Mouse (Mus musculus) fibroblast of lung, adult 2 months (primary cell): ENCODE results near the gene Ttc25.
"Not testable (repeated sequence)": the region's sequence is repeated elsewhere in the genome, so short reads cannot be mapped to it uniquely, and the experiment has no call there.

Experiments
- DNase-seq: peaks from one replicate; pipeline ENCODE4 v3.0.0-alpha.2; 2011; ENCODE audit warnings: low read depth

The Ttc25 gene

GRCm38 (mm10) chr11:100570430-100571201 is 25.2 kb downstream of the Ttc25 start:
- peak; percentile 36 for DNase-seq

- no peak for DNase-seq
These were observed 25.8 kb downstream of the Ttc25 start for GRCm38 (mm10) chr11:100571202-100571567.

GRCm38 (mm10) chr11:100574188-100574587 is 28.8 kb downstream of the Ttc25 start:
- no peak for DNase-seq

- DNase-seq = no peak
These were observed 29.5 kb downstream of the Ttc25 start, which contains the start of gene Cnp for GRCm38 (mm10) chr11:100574708-100575483. Gene Cnp, plus strand, starts transcription at chr11:100574904.

- DNase-seq = no peak
These were observed 30.1 kb downstream of the Ttc25 start for GRCm38 (mm10) chr11:100575484-100575855.

GRCm38 (mm10) chr11:100576256-100576655 is 30.8 kb downstream of the Ttc25 start:
- no peak for DNase-seq

GRCm38 (mm10) chr11:100577852-100578599 is 32.6 kb downstream of the Ttc25 start:
- no peak for DNase-seq

GRCm38 (mm10) chr11:100579116-100579799 is 33.9 kb downstream of the Ttc25 start:
- no peak for DNase-seq

- DNase-seq = no peak
These were observed 34.9 kb downstream of the Ttc25 start for GRCm38 (mm10) chr11:100580275-100580674.

- DNase-seq = no peak
These were observed 36.3 kb downstream of the Ttc25 start for GRCm38 (mm10) chr11:100581756-100582155.

GRCm38 (mm10) chr11:100582413-100582812 is 37.0 kb downstream of the Ttc25 start:
- not testable (repeated sequence) for DNase-seq

- DNase-seq = no peak
These were observed 37.4 kb downstream of the Ttc25 start for GRCm38 (mm10) chr11:100582836-100583235.

GRCm38 (mm10) chr11:100584561-100584961 is 39.2 kb downstream of the Ttc25 start:
- no peak for DNase-seq

- no peak for DNase-seq
These were observed 39.7 kb downstream of the Ttc25 start for GRCm38 (mm10) chr11:100585148-100585547.

GRCm38 (mm10) chr11:100588462-100588861 is 43.1 kb downstream of the Ttc25 start:
- DNase-seq = no peak

- DNase-seq = no peak
These were observed 47.1 kb downstream of the Ttc25 start for GRCm38 (mm10) chr11:100592346-100593046.

GRCm38 (mm10) chr11:100594608-100595007 is 49.2 kb downstream of the Ttc25 start:
- DNase-seq = no peak

GRCm38 (mm10) chr11:100595533-100595932 is 50.1 kb downstream of the Ttc25 start:
- no peak for DNase-seq

- DNase-seq = no peak
These were observed 52.7 kb downstream of the Ttc25 start for GRCm38 (mm10) chr11:100598074-100598473.

- no peak for DNase-seq
These were observed 56.0 kb downstream of the Ttc25 start for GRCm38 (mm10) chr11:100601372-100601771.

GRCm38 (mm10) chr11:100603155-100603554 is 57.7 kb downstream of the Ttc25 start:
- DNase-seq = no peak
